Mouse (Mus musculus) CH12.LX (cell line): ENCODE results near the gene Pex12.

Source experiments
- CHD2 ChIP-seq: IDR thresholded peaks from 2 replicates; pipeline ENCODE4 v1.6.1; 2011; ENCODE audit warnings: low read length, improper control_type of control experiment
- CTCF ChIP-seq, 2 experiments: IDR thresholded peaks in 1 of 2; conservative IDR thresholded peaks in 1 of 2; 2 replicates each; pipeline ENCODE4 v1.5.1; 2011 to 2012; ENCODE audit warnings: low read depth in 2 of 2, low read length in 2 of 2, improper control_type of control experiment in 1 of 2, inconsistent platforms in 1 of 2, mild to moderate bottlenecking in 1 of 2, moderate library complexity in 1 of 2
- E2F4 ChIP-seq: IDR thresholded peaks from 2 replicates; pipeline ENCODE4 v1.6.1; 2011; ENCODE audit warnings: low read depth, low read length, improper control_type of control experiment; ENCODE audit not compliant: insufficient replicate concordance
- GABPA ChIP-seq: IDR thresholded peaks from 2 replicates; pipeline ENCODE4 v1.6.1; 2012; ENCODE audit warnings: low read depth, low read length, improper control_type of control experiment, inconsistent platforms; ENCODE audit not compliant: insufficient replicate concordance
- MAX ChIP-seq: IDR thresholded peaks from 2 replicates; pipeline ENCODE4 v1.6.1; 2011; ENCODE audit warnings: low read length, improper control_type of control experiment
- MEF2A ChIP-seq: IDR thresholded peaks from 2 replicates; pipeline ENCODE4 v1.6.1; 2014; ENCODE audit warnings: low read depth, mild to moderate bottlenecking, inconsistent platforms, low read length, improper control_type of control experiment, borderline replicate concordance
- MXI1 ChIP-seq: IDR thresholded peaks from 2 replicates; pipeline ENCODE4 v1.6.1; 2011; ENCODE audit warnings: mild to moderate bottlenecking, low read depth, low read length, improper control_type of control experiment
- POLR2AphosphoS2 ChIP-seq: IDR thresholded peaks from 2 replicates; pipeline ENCODE4 v1.6.1; 2011; ENCODE audit warnings: low read depth, low read length, improper control_type of control experiment
- RCOR1 ChIP-seq: conservative IDR thresholded peaks from 2 replicates; pipeline ENCODE4 v1.6.1; 2012; ENCODE audit warnings: low read depth, mild to moderate bottlenecking, inconsistent platforms, low read length, improper control_type of control experiment
- USF1 ChIP-seq: IDR thresholded peaks from 2 replicates; pipeline ENCODE4 v1.6.1; 2014; ENCODE audit warnings: low read depth, mild to moderate bottlenecking, inconsistent platforms, low read length, improper control_type of control experiment
- ZNF384 ChIP-seq: IDR thresholded peaks from 2 replicates; pipeline ENCODE4 v1.6.1; 2012; ENCODE audit warnings: low read depth, low read length, improper control_type of control experiment, inconsistent platforms

DNA sequence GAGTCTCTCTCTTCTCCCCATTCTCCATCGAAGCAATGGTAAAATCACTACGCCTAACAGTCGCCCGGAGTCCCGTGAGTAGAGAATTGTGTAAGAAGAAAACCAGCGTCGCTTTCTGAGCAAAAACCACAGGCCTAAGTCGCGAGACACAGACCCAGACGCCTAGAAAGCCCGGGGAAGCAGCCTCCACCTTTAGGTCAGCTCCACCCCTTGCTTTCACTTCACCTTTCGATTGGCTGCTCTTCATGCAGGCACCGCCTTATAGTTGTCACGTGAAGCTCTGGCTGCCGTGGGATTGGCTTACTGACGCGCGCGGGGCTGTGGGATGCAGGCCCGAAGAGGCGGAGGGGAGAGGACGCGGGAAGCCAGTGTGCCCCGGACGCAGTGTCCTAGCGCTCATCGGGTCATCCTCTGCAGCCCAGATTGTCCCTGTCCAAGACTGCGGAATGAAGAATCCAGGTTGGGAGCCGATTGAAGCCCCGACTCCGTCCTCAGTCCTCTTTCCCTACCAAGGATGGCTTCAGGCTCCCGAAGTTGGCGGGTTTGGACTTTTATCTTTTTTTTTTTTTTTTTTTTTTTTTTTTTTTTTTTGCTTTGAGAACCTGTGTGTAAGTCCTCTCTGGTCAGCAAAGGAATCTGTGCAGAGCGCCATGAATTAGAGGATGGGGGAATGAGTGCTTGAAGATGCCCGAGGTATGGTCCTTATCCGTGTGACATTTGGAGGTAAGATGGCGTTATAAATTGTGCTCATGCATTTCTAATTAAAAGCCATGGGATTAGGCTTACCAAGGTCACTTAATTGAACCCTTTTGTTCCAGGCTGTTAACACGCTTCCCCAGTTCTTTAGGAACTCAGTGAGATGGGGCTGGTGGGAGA is 10.8 kb downstream of the Pex12 start:
- TF ChIP-seq CTCF (conservative IDR thresholded peaks at IDR 0.05 in 1 of 2, IDR thresholded peaks at IDR 0.05 in 1 of 2; ENCODE audit: low read depth in 2 of 2, low read length in 2 of 2) (no peak), POLR2AphosphoS2 (peak; percentile 86; the same call in 1 of the 2 replicates), RCOR1 (no peak), MXI1 (peak; percentile 69), GABPA (no peak), MEF2A (peak; percentile 81), USF1 (peak; percentile 100), E2F4 (no peak; the same call in 1 of the 2 replicates), ZNF384 (peak; percentile 92), MAX (peak; percentile 99), CHD2 (peak; percentile 80; the same call in 1 of the 2 replicates)
